ENCODE assay signal across 11 mouse cellular contexts in genomic region chr2:110176761-110177400, GRCm38 (mm10).
A peak's percentile ranks its signal among the peaks of the same experiment; 100 is the strongest.
DNase-seq lines count a peak whose midpoint lies in the region; TF ChIP-seq lines count a peak whose summit lies in the region.
"Had no signal": no experiment of that assay in that cellular context is flagged by ENCODE, and none has a peak within 500 bp of the region (broad histone marks: within the 10 kb centered on the region; RNA-seq: fewer than 3 reads in every experiment).

No protein-coding gene starts in this region.

- no peaks in the 10 kb centered on the region for H3K27me3 ChIP-seq in kidney, adult 2 months (replicated peaks; ENCODE audit: control insufficient read depth, insufficient read depth, low read length)
- H3K27me3 ChIP-seq in myocyte (ENCODE audit: control insufficient read depth, insufficient read depth, insufficient read length): no peaks in the 10 kb centered on the region

- 63% methylated on average over 2 of the region's 2 CpGs for WGBS in kidney, adult 2 months

- TF ChIP-seq POLR2A in kidney, adult 2 months (IDR thresholded peaks at IDR 0.05; ENCODE audit: low read depth, low read length): no peak
- TF ChIP-seq POLR2A in myocyte (IDR thresholded peaks at IDR 0.05; ENCODE audit: insufficient read length, low read depth): no peak

- H3K36me3 ChIP-seq in kidney, adult 2 months (ENCODE audit: control insufficient read depth, insufficient read depth, low read length): no peaks in the 10 kb centered on the region
- no peaks in the 10 kb centered on the region for H3K36me3 ChIP-seq in myocyte (ENCODE audit: control insufficient read depth, insufficient read depth)

- DNase-seq in kidney, adult 2 months: no peak
- DNase-seq in kidney, adult 18-20 months: no peak
- peak; percentile 42 for DNase-seq in brain, adult 2 months (ENCODE audit: low read depth, low spot score)
- peak; percentile 46 for DNase-seq in forelimb bud, embryonic 11.5 days (ENCODE audit: low read depth, low spot score)
- no peak for DNase-seq in spleen, postnatal 36 days (ENCODE audit: low spot score in 2 of 2)
- no peak for DNase-seq in right cerebral cortex, adult 2 months (ENCODE audit: low spot score in 2 of 2)
- DNase-seq: right cerebral cortex, adult 18-20 months; thymus, postnatal 25 days had no signal

- H3K4me1 ChIP-seq in kidney, adult 2 months (ENCODE audit: control insufficient read depth, insufficient read depth, low read length): peaks cover 34% of the 10 kb centered on the region

- H3K4me2 ChIP-seq in myocyte (ENCODE audit: low read depth): peak overlapping the region; percentile 62

- H3K79me2 ChIP-seq in myocyte (ENCODE audit: control insufficient read depth, insufficient read depth): no peaks in the 10 kb centered on the region

- H3ac ChIP-seq in myocyte (ENCODE audit: control insufficient read depth, insufficient read length): no peak overlapping the region

- no peak overlapping the region for H3K4me3 ChIP-seq in kidney, adult 2 months (ENCODE audit: insufficient read depth, low read depth, low read length)
- H3K4me3 ChIP-seq in myocyte: no peak overlapping the region
- H3K4me3 ChIP-seq: erythroblast, embryonic 14.5 days had no signal

- no peak for TF ChIP-seq CTCF in kidney, adult 2 months (conservative IDR thresholded peaks at IDR 0.05; ENCODE audit: insufficient read depth, insufficient read length, low read depth, low read length)

- H3K27ac ChIP-seq in kidney, adult 2 months (ENCODE audit: insufficient read depth, low read depth, low read length): peak overlapping the region; percentile 62
- H3K27ac ChIP-seq: macrophage had no signal

TF ChIP-seq in myocyte, 11 proteins besides CTCF, POLR2A, EP300 and RAD21:
- TF ChIP-seq TCF12 (IDR thresholded peaks at IDR 0.05; ENCODE audit: insufficient read depth, poor library complexity, severe bottlenecking): no peak
- no peak for TF ChIP-seq TCF3 (IDR thresholded peaks at IDR 0.05; ENCODE audit: insufficient read length, low read depth)
- no peak for TF ChIP-seq REST (IDR thresholded peaks at IDR 0.05; ENCODE audit: insufficient read depth, insufficient read length)
- no peak for TF ChIP-seq MYOG (IDR thresholded peaks at IDR 0.05; ENCODE audit: control insufficient read depth in 1 of 3, insufficient read depth in 1 of 3, insufficient read length in 2 of 3, low read depth in 2 of 3)
- no peak for TF ChIP-seq MYOD1 (IDR thresholded peaks at IDR 0.05; ENCODE audit: control insufficient read depth in 1 of 3, insufficient read length in 2 of 3, low read depth in 2 of 3)
- TF ChIP-seq USF1 (IDR thresholded peaks at IDR 0.05; ENCODE audit: low read depth): no peak
- TF ChIP-seq E2F4 (IDR thresholded peaks at IDR 0.05; ENCODE audit: insufficient read depth): no peak
- no peak for TF ChIP-seq SRF (IDR thresholded peaks at IDR 0.05; ENCODE audit: control insufficient read depth, insufficient read length, low read depth)
- no peak for TF ChIP-seq CEBPB (IDR thresholded peaks at IDR 0.05; ENCODE audit: insufficient read depth, poor library complexity, severe bottlenecking)
- TF ChIP-seq MAX (IDR thresholded peaks at IDR 0.05; ENCODE audit: low read depth): no peak
- TF ChIP-seq POLR2AphosphoS2 (IDR thresholded peaks at IDR 0.05; ENCODE audit: insufficient read length, low read depth): no peak

Comparison
In these comparisons a context has a peak if more than half of its experiments do, and no peak if none do; other contexts are left out.
1. DNase-seq: peak in brain, adult 2 months (single experiment) and forelimb bud, embryonic 11.5 days (single experiment); none in kidney, adult 2 months (single experiment), kidney, adult 18-20 months (single experiment), spleen, postnatal 36 days (0 of 2) and right cerebral cortex, adult 2 months (0 of 2).